29 mouse cellular contexts compared by ENCODE assay signal in the genomic region with DNA sequence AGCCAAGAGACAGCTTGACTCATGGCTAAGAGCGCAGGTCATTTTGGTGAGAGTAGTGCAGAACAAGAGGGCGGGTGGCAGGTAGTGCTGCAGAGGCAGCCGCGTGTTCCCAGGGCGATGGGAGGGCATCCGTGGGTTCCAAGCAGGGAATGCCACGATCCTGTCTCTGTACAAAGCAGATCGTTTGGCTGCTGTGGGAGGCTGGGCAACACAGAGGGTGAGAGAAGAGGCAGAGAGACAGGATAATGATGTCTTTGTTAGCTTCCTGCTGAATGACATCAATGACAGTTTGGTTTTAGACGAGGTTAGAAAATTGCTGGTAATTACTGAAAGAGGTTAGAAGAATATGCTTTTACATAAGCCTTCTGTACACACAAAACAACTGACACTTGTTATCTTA. TPM values are rescaled to one million over a fixed set of nuclear protein-coding genes. Genes with fewer than 3 reads are reported as not detected.
DNase-seq lines count a peak whose midpoint lies in the region; ATAC-seq lines count a peak whose summit lies in the region.
"Had no signal": no experiment of that assay in that cellular context is flagged by ENCODE, and none has a peak within 500 bp of the region (broad histone marks: within the 10 kb centered on the region; RNA-seq: fewer than 3 reads in every experiment).

No protein-coding gene starts in this region.

- H3K4me1 ChIP-seq in midbrain, embryonic 10.5 days, result peaks cover 18% of the 10 kb centered on the region
- 0 out of 2 replicates have a peak, but pooled peaks cover 4% of the 10 kb centered on the region for H3K4me1 ChIP-seq in midbrain, embryonic 14.5 days (ENCODE audit: control insufficient read depth, insufficient read depth, low read length)
- 0 out of 2 replicates have a peak, but pooled peaks cover 10% of the 10 kb centered on the region for H3K4me1 ChIP-seq in forebrain, embryonic 15.5 days
- H3K4me1 ChIP-seq: heart, embryonic 12.5 days; lung, embryonic 15.5 days had no signal

- DNase-seq in frontal cortex, postnatal 10 days (ENCODE audit: low spot score in 2 of 2), result no peak
- DNase-seq in midbrain, embryonic 10.5 days (ENCODE audit: low spot score), result no peak
- no peak for DNase-seq in midbrain, embryonic 14.5 days
- DNase-seq in brain, adult 2 months (ENCODE audit: low read depth, low spot score), result peak; percentile 75
- DNase-seq in cerebellum, adult 18-20 months, result no peak
- DNase-seq: adrenal gland, postnatal 25 days; cerebellum, adult 8-10 months; cerebellum, postnatal 25 days; gastrocnemius, postnatal 25 days; heart, adult 18-20 months; heart, postnatal 4 days; kidney, adult 2 months; kidney, postnatal 36 days; right cerebral cortex, postnatal 4 days; thymus, adult 18-20 months; thymus, postnatal 36 days had no signal

- WGBS in midbrain, embryonic 10.5 days, result 62% methylated on average over 9 of the region's 9 CpGs
- 41% methylated on average over 9 of the region's 9 CpGs for WGBS in midbrain, embryonic 14.5 days
- WGBS in forebrain, embryonic 15.5 days, result 26% methylated on average over 9 of the region's 9 CpGs

- H3K36me3 ChIP-seq in midbrain, embryonic 10.5 days, result no peaks in the 10 kb centered on the region
- no peaks in the 10 kb centered on the region for H3K36me3 ChIP-seq in midbrain, embryonic 14.5 days (ENCODE audit: control insufficient read depth, insufficient read depth, low read length)
- no peaks in the 10 kb centered on the region for H3K36me3 ChIP-seq in forebrain, embryonic 15.5 days
- H3K36me3 ChIP-seq: heart, embryonic 12.5 days; hindbrain, embryonic 15.5 days; intestine, embryonic 15.5 days; limb, embryonic 12.5 days; lung, embryonic 15.5 days; midbrain, embryonic 12.5 days had no signal

- H3K27me3 ChIP-seq in midbrain, embryonic 10.5 days (ENCODE audit: low read depth, poor library complexity, severe bottlenecking), result no peaks in the 10 kb centered on the region
- H3K27me3 ChIP-seq in midbrain, embryonic 14.5 days (ENCODE audit: control insufficient read depth, insufficient read depth, low read length), result no peaks in the 10 kb centered on the region
- H3K27me3 ChIP-seq in forebrain, embryonic 15.5 days, result no peaks in the 10 kb centered on the region
- H3K27me3 ChIP-seq: heart, embryonic 12.5 days; hindbrain, embryonic 15.5 days; intestine, embryonic 15.5 days; limb, embryonic 12.5 days; lung, embryonic 15.5 days; midbrain, embryonic 12.5 days had no signal

- H3K4me3 ChIP-seq in midbrain, embryonic 10.5 days, result no peak overlapping the region
- no peak overlapping the region for H3K4me3 ChIP-seq in midbrain, embryonic 14.5 days (replicated peaks; ENCODE audit: low read depth, low read length)
- no peak overlapping the region for H3K4me3 ChIP-seq in forebrain, embryonic 15.5 days
- H3K4me3 ChIP-seq: heart, embryonic 12.5 days; hindbrain, embryonic 15.5 days; intestine, embryonic 15.5 days; limb, embryonic 12.5 days; lung, embryonic 15.5 days; midbrain, embryonic 12.5 days had no signal

- peak; percentile 34; the same call in 1 of the 2 replicates for ATAC-seq in frontal cortex, adult (ENCODE audit: low TSS enrichment)
- ATAC-seq in midbrain, embryonic 14.5 days (ENCODE audit: low FRiP score, low TSS enrichment), result no peak
- no peak for ATAC-seq in forebrain, embryonic 15.5 days (replicated peaks)
- ATAC-seq: CD4-positive, CD25-positive, alpha-beta regulatory T cell, adult 4 months; intestine, embryonic 15.5 days had no signal

- H3K27ac ChIP-seq in midbrain, embryonic 10.5 days (replicated peaks), result 0 out of 2 replicates have a peak overlapping the region, but pooled peaks have one; percentile 11
- no peak overlapping the region for H3K27ac ChIP-seq in midbrain, embryonic 14.5 days (replicated peaks; ENCODE audit: low read depth, low read length)
- peak overlapping the region; percentile 46 for H3K27ac ChIP-seq in forebrain, embryonic 15.5 days (replicated peaks)
- H3K27ac ChIP-seq: hindbrain, embryonic 15.5 days; intestine, embryonic 15.5 days; limb, embryonic 12.5 days; lung, embryonic 15.5 days; midbrain, embryonic 12.5 days; stomach, postnatal 0 days had no signal

- H3K4me2 ChIP-seq in midbrain, embryonic 14.5 days (ENCODE audit: low read length), result no peak overlapping the region
- no peak overlapping the region for H3K4me2 ChIP-seq in forebrain, embryonic 15.5 days (replicated peaks)
- H3K4me2 ChIP-seq: heart, embryonic 12.5 days; hindbrain, embryonic 15.5 days; intestine, embryonic 15.5 days; limb, embryonic 12.5 days; lung, embryonic 15.5 days; midbrain, embryonic 12.5 days had no signal

- no peak overlapping the region for H3K9ac ChIP-seq in midbrain, embryonic 14.5 days (replicated peaks; ENCODE audit: low read length)
- H3K9ac ChIP-seq in forebrain, embryonic 15.5 days (replicated peaks), result no peak overlapping the region
- H3K9ac ChIP-seq: heart, embryonic 12.5 days; hindbrain, embryonic 15.5 days; intestine, embryonic 15.5 days; limb, embryonic 12.5 days; lung, embryonic 15.5 days; midbrain, embryonic 12.5 days had no signal

- H3K9me3 ChIP-seq in midbrain, embryonic 10.5 days (replicated peaks), result no peaks in the 10 kb centered on the region
- H3K9me3 ChIP-seq in midbrain, embryonic 14.5 days (ENCODE audit: control insufficient read depth, low read length), result no peaks in the 10 kb centered on the region
- H3K9me3 ChIP-seq in forebrain, embryonic 15.5 days, result no peaks in the 10 kb centered on the region
- H3K9me3 ChIP-seq: heart, embryonic 12.5 days; hindbrain, embryonic 15.5 days; intestine, embryonic 15.5 days; limb, embryonic 12.5 days; lung, embryonic 15.5 days; midbrain, embryonic 12.5 days had no signal

RNA-seq across cellular contexts. Expression of a gene that starts 23.0 kb away (rescaled TPM):
- 0.43 and 1.0 TPM in 2 replicates for polyA plus RNA-seq in midbrain, embryonic 10.5 days (2016; fragmentation: Nextera tagmentation; extraction: Ambion mirVana)
- polyA plus RNA-seq in midbrain, embryonic 14.5 days (2014; fragmentation: Nextera tagmentation; extraction: Ambion mirVana), result 3.2 and 4.9 TPM in 2 replicates
- 1.2 and 1.8 TPM in 2 replicates for polyA plus RNA-seq in forebrain, embryonic 15.5 days (2015; fragmentation: Nextera tagmentation; extraction: Ambion mirVana)
- polyA plus RNA-seq: CD4-positive, CD25-positive, alpha-beta regulatory T cell, adult 4 months; heart, embryonic 12.5 days; heart, postnatal 0 days; liver, adult 2 months; spleen, adult 2 months had no signal
